Mouse (Mus musculus) leukemia stem cell, adult 10-12 weeks (primary cell): ENCODE data around the gene Caly. TPM values are rescaled to one million over a fixed set of nuclear protein-coding genes. Genes with fewer than 3 reads are reported as not detected.

Source experiments
- polyA plus RNA-seq: library from polyadenylated mRNA; stranded (reverse); fragments of >175 nt; gene quantifications from 2 replicates; pipeline ENCODE4 v1.2.3, GENCODE M21; 2012; ENCODE audit warnings: low replicate concordance

Caly gene
- not detected in 2 replicates for polyA plus RNA-seq

DNA sequence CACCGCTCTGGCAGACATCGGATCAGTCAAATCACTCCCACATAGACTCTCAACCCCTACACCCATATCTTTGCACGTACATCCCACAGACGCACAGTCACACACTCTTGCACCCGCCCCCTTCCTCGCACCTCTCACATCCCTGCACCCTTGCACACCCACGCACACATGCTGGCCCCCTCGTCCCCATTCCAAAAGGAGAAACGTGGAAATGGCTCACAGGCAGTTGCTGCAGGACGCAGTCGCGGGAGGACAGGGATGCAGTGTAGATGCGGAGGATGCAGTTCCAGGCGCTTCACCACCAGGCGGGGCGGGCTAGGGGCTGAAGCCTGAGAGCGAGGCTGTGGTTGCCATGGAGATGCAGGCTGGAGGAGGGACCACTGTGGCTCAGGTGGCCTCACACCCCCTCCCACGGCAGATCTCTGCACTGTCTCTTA lies at the start of gene Caly:
TSS of gene Caly (minus strand) at position 307 of the 437 bp plus-strand sequence.

GRCm38 (mm10) chr7:140116329-140117054 lies 34.1 kb upstream of the Caly start, which contains the start of gene Echs1:
TSS of gene Echs1 (minus strand) at chr7:140116476.

GRCm38 (mm10) chr7:140115583-140116328 lies 33.4 kb upstream of the Caly start, which contains the start of gene Paox:
TSS of gene Paox (plus strand) at chr7:140115799.

GRCm38 (mm10) chr7:140101993-140102860 lies 19.9 kb upstream of the Caly start, which contains the start of gene Fuom:
TSS of gene Fuom (minus strand) at chr7:140102441.

DNA sequence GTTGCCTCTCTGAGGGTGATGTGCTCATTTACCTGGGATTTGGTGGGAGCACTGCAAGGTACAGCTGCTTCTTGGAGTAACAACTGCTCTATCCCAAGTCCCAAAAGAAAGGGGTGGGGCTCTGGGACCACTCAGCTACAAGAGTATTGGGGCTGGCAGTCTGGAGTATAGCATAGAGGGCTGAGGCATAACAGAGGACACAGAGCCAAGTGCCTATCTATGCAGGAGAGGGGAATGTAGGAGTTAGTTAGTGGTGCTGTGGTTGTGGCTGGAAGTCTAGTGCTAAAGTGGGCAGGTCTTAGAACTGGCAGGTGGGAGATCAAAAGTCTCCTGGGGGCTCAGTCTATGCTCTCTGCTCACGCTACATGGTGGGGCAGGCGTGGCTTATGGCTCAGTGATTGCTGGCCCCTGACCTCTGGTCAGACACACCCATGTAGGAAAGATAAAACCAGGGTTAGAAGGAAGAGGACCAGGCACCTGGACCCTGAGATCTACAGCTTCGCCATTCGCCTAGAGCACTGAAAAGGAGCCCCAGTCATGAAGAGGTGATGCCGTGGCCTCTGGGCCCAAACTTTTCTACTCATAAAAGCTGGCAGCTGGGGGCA lies 10.7 kb upstream of the Caly start, which contains the start of gene Prap1:
TSS of gene Prap1 (plus strand) at position 472 of the 605 bp plus-strand sequence.

GRCm38 (mm10) chr7:140048361-140049114 lies 33.8 kb downstream of the Caly start, which contains the start of gene Msx3:
TSS of gene Msx3 (minus strand) at chr7:140049089.

DNA sequence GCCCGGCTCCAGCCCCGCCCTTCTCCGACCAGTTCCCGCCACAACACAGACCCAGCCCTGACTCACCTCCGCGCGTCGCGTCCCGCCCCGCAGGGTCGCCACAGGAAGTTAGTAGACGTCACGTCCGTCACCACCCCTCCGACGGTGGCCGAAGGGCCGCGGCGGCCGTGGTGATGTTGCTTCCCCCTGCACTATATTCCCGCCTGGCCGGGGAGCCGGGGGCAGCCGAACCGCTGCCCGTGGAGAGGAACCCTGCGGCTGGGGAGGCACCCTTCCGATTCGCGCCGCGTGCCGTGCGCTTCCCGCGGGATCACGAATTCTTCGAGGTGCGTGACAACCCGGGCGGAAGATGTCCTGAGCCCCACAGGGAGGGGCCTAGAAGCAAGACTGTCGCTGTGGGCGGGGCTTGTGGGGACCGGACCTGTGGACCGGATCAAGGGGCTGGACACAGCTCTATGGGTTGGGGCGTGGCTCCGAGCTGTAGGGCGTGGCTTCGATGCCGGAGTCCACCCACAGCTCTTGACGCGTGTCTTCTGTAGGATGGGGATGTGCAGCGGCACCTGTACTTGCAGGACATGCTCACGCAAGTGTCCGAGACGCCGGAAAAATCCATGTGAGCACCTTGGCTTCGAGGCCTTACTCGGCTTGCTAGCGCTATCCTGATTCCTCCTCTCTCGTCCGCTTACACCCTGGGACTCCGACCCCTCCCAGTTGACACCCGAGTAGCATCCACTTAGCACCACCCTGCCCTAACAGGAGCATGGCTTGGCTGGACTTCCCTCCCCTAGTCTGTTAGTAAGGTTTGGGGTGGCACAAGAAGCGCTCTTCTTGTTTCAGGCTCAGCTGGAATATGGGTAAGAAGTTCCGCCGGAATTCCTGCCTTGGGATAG lies 45.8 kb downstream of the Caly start, which contains the start of the genes Zfp511 and Tubgcp2:
TSS of gene Zfp511 (plus strand) at position 111 of the 890 bp plus-strand sequence.
TSS of gene Tubgcp2 (minus strand) at position 389 of the 890 bp plus-strand sequence.

Other genes with a start within 250 kb of the Caly start
- not detected in 2 replicates for gene Adgra1, start 248.4 kb downstream of the Caly start, polyA plus RNA-seq
- gene Kndc1, start 187.9 kb downstream of the Caly start, polyA plus RNA-seq: 0.06 TPM in 1 of 2 replicates, not detected in the other
- gene Utf1, start 138.8 kb downstream of the Caly start, polyA plus RNA-seq: 0.39 and 0.77 TPM in 2 replicates
- not detected in 2 replicates for gene 6430531B16Rik, start 103.8 kb downstream of the Caly start, polyA plus RNA-seq
- 2.5 and 4.3 TPM in 2 replicates for gene Adam8, start 90.0 kb downstream of the Caly start, polyA plus RNA-seq
- gene Zfp511, start 46.2 kb downstream of the Caly start, polyA plus RNA-seq: 15.0 and 21.8 TPM in 2 replicates
- 2.9 and 8.4 TPM in 2 replicates for gene Tubgcp2, start 45.9 kb downstream of the Caly start, polyA plus RNA-seq
- not detected in 2 replicates for gene Msx3, start 33.5 kb downstream of the Caly start, polyA plus RNA-seq
- gene Prap1, start 10.8 kb upstream of the Caly start, polyA plus RNA-seq: not detected in 2 replicates
- 22.3 and 34.2 TPM in 2 replicates for gene Fuom, start 19.9 kb upstream of the Caly start, polyA plus RNA-seq
- gene Paox, start 33.3 kb upstream of the Caly start, polyA plus RNA-seq: 2.6 and 4.2 TPM in 2 replicates
- 2.1 and 6.3 TPM in 2 replicates for gene Echs1, start 33.9 kb upstream of the Caly start, polyA plus RNA-seq
- 5.5 and 5.9 TPM in 2 replicates for gene Mtg1, start 55.0 kb upstream of the Caly start, polyA plus RNA-seq
- gene Sprn, start 72.3 kb upstream of the Caly start, polyA plus RNA-seq: not detected in 2 replicates
- not detected in 2 replicates for gene Olfr522, start 82.2 kb upstream of the Caly start, polyA plus RNA-seq
- not detected in 2 replicates for gene Olfr523, start 90.7 kb upstream of the Caly start, polyA plus RNA-seq
- gene Olfr524, start 123.4 kb upstream of the Caly start, polyA plus RNA-seq: not detected in 2 replicates
- 0.07 TPM in 1 of 2 replicates, not detected in the other for gene Cd163l1, start 135.7 kb upstream of the Caly start, polyA plus RNA-seq
- gene 5830411N06Rik, start 164.7 kb upstream of the Caly start, polyA plus RNA-seq: 0.05 and 0.08 TPM in 2 replicates
- gene Olfr525, start 238.3 kb upstream of the Caly start, polyA plus RNA-seq: not detected in 2 replicates